Mouse (Mus musculus) T-helper 1 cell (primary cell): ENCODE measurements around the gene Ano2.

ENCODE experiments used
- in situ Hi-C: fragments of 300-600 bp; cut with MboI, MseI; formaldehyde crosslinking; loops from one replicate; pipeline ENCODE4 v1.15.1; 2025; ENCODE audit warnings: high pct_unique_total_duplicates

The Ano2 gene

DNA sequence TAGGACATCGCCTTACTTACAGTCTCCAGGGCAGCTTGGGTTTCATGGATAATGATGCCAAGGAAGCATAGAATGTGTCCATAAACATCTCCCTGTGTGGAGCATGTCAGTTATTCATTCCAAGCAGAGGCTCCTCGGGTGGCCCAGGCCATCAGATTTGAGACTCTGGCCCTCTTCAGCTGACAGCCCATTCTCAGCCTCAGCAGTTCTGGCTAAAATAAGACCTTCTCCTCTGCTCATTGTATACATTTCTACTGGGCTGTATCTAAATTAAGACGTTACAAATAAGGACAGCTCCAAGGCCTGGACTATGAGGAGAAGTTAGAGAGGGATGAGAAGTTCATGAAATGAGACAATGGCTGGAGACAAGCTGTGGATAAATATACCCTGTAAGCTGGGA is 204.1 kb downstream of the Ano2 start:
- in situ Hi-C loops = no loop called here

DNA sequence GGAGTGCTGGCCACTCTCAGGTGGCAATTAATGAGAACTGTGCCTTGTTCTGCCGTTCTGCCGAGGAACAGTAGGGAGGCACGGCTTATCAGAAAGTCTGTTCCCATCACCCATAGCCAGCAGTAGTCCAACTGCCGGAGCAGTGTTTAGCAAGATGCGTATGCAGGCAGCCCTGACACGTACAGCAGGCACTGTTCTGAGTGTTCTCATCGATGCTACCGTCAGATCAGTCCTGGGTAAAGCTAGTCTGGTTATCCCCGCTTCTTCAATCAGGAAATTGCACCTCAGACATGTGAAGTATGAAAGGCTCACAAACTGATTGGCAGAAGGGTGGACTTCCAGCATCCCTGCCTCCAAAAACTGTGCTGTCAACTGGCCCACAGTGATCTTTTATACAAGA is 224.2 kb downstream of the Ano2 start:
- in situ Hi-C loops = no loop called here

DNA sequence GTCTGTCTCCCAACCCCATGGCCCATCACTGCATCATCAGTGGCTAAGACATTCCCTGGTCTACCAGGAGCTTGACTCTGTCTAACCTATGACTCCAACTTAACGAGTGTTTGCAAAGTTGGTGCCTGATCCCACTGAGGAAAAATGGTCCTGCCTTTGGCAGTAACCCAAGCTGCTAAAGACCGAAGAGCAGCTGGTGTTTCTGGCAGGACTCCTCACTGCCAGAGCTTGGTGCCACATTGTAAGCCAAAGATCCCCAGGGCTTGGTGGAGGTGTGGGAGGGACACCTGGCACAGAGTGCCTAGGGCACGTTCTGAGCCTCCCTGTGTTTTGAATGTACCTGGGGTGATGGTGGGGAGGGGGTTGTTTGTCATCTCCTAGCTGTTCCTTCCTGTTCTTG is 232.5 kb downstream of the Ano2 start:
- in situ Hi-C loops = no loop called here

DNA sequence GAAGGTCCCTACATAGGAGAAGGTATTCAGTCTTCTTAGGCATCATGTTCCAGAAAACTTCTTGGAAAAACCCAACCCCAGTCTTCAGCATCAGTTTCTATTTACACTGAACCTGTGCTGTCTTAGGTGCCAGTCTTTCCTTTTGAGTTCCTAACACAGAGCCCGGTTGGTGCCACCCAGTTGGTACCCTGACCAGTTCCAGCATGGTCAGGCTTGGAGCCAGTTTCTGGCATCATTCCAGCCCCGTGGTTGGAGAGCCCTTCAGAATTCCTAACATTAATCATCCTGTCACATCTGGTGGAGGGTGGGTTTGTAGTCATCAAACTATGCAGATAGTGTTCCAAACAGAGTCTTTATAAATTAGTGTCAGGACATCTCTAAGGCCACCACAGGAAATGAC is 234.8 kb downstream of the Ano2 start:
- in situ Hi-C loops = no loop called here

DNA sequence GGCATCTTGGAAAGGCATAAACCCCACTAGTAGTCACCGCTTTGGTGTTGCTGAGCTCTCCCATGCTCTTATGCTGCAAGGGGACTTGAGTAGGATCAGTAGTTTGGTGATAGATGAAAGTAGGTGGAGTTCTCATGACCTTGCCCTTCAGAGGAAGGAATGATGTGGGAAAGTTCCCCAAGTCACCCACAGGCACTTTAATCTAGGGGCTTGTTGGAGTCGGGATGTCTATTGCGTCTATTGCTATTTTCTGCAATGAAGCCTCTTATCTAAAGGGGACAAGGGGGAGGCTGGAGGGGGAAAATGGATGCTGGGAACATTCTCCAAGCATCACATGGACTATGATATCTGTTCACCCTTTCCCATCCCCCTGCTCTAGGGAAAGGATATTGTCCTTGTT is 235.6 kb downstream of the Ano2 start:
- in situ Hi-C loops = no loop called here

DNA sequence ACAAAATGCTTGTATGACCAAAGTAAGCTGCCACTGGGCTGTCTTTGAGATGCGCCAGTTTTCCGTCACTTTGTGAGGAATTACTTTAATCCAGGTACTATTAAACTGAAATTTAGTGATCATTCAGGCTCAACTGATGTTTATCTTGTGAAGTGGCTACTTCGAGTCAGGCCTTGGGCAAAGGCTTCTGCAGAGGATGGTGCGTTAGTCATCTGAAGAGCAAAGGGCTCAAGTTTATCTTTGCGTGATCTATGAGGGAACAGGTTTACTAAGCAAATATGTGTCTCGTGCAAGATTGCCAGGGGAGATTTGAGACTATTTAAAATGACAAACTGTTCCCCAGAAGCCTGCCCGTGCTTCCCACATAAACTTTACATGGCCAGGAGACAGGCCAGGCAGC is 241.7 kb downstream of the Ano2 start:
- in situ Hi-C loops = no loop called here

DNA sequence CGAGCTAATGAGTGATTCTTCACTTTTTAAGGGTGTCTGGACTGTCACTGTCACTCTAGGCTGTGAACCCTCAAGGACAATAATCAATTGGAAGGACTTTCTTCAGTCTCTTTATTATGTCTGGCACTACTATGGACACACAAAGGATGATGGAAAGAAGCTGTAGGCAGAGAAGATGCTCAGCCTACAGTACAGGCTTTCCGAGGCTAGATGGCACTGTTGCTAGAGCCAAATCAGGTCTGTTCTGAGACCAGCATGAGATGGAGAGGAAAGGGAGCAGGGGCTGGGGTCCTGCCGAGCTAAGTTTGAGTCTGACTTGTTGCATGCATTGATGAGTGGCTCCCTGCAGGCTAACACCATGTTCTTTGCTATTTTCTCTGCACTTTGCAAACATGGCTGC is 264.7 kb downstream of the Ano2 start:
- in situ Hi-C loops = loop anchor here (10.0 kb wide), 1 partner anchor 1410 kb away; the partner anchor contains the start of gene C1s1

DNA sequence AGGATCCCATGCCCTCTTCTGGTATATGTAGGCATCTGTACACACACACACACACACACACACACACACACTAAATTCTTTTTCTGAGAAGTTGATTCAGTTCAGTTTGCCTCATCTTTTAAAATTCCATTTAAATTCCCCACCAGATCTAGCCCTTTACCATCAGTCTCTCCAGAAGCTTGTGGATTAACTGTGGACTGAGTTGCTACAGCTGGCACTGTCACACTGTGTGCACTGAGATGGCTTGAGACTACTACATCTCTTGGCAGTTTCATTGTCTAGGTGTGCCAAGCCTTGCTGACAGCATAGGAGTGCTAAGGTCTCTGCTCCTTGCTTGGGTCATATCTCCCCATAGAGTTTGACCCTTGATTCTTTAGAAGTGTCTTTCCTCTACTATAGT is 283.3 kb downstream of the Ano2 start:
- in situ Hi-C loops = no loop called here

DNA sequence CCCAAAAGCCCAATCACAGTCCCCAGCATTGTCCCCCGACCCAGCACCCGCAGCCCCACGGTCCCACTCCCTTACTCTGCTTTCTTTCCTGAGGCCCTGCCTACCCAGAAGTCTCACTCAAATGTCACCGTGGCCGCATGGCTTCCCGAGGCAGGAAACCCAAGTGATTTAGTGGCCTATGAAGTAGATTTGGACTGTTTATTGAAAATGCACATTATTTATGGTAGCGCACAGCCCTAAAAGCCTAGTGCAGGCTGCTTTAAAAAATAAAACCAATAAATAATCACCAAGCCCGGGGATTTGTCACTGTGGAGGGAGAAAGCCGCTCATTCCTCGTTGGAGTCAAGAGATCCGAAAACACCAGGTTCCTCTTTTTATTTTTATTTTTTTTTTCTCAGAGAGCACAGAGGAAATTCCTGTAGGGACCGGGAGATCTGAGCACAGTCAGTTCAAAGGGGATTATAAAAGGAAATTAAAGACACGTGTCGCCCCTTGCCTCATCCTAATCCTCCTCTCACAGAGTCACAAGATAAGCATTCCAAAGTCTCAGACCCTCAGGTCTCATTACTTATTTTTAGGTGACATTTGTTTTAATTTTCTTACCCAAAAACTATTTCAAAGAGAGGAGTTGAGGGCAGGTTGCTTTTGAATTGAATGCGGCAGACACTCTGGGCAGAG is 285.7 kb downstream of the Ano2 start:
- in situ Hi-C loops = no loop called here

DNA sequence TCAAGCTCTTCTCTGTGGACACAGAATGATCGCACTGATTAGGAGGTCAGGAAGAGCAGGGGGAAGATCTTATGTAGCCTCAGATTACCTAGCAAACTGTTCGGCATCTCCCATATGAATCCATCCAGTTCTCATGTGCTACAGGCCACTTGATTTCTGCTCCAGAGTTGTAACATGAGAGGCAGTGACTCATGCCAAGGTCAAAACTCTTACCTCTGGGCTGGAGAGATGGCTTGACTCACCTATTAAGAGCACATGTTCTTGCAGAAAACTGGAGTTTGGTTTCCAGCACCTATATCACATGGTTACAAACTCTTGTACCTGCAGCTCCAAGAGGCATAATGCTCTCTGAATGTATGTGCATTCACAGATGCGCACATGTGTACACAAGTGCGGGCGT is 289.4 kb downstream of the Ano2 start:
- in situ Hi-C loops = no loop called here

DNA sequence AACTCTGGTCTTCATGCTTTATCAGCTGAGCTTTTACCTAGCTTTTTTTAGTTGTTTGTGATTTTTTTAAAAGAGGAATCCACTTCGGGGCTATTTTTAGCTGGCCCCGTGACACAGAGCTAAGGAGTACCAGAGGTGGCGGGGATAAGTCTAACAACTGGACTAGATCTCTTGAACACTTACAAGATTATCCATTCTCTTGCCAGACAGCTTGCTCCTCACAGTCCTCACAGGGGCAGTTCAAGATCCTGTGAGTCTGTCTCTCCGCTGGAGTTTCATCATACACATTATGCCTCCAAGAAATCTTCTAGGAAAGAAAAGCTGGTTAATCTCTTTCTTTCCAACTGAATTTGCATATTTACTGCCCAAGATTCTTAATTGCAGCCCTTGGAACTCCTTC is 293.8 kb downstream of the Ano2 start:
- in situ Hi-C loops = no loop called here

DNA sequence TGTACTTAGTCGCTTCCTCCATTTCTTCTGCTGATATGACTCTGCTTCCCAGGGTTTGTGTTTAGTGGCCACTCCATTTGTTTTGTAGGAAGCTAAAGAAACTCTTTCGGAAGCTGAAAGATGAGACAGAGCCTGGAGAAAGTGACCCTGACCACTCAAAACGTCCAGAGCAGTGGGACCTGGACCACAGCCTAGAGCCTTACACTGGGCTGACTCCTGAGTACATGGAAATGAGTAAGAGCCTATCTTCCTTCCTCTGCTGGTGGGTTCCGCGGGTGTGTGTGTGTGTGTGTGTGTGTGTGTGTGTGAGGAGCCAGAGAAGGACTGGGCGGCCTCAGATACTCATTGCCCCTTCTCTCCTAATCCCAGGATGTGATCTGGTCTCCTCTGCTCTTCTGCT is 302.5 kb downstream of the Ano2 start:
- in situ Hi-C loops = no loop called here

DNA sequence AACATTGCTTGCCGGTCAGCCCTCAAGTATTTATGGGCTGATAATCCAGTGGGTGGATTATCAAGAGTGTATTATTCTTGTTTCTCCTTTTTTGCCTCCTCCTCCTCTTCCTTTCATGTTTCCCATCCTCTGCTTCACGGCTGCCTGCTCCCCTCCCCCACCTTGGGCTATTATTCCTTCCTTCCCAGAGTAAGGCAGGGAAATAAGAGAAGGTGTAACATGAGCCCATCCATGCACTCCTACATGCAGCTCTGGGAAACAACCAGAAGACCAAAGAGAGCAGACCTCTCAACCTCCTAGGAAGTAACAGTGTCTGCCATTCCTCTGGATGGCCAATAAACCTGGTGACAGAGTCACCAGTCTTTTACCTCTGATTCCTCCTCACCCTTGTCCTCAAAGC is 311.6 kb downstream of the Ano2 start:
- in situ Hi-C loops = no loop called here

DNA sequence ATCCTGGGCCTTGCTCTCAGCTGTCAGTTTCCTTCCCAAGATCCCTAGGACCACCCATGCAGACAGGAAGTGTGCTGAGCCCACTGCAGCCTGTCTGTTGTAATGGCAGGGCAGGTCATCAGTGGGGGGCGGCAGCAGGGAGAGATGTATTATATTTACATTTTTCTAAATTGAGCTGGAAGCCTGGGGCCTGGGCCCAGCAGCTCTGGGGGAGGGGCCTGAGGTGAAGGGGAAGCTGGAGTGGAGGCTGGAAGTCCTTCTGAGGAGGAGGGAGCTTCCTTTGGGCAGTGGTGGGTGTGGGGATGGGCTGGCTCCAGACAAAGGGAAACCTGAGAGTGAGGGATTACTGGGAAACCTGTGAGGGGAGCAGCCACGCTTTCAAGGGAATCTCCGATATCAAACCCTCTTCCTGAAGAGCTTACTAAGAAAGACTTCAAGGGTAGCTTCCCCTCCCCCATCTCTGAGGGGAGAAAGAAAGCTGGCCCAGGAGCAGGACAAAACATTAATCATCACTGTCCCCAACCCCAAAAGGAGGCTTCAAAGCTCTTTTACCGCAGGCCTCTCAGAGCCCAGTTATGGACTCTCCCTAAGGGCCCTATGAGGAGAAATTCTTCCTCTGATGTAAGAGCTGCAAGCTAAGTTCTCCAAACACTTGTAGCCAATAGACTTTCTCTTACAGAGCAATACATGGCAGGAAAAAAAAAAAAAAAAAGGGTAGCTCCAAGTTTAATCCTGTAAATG is 313.0 kb downstream of the Ano2 start:
- in situ Hi-C loops = no loop called here

DNA sequence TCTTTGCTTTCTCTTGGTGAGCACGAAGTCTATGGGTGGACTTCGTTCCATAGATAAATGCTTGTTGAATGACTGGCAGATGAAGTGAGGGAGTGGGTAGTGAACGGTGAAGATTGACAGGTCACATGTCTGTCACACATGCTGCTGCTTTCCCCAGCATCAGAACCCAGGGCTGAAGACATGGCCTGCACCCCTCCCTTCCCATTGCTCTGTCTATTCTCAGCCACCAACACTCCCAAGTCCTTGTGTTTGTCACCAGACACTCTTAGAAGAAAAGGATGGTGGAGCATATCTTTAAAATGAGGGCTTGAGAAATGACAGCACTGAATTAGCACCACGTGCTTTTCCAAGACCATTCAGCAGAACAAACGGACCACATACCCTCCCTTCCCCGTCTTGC is 316.4 kb downstream of the Ano2 start:
- in situ Hi-C loops = no loop called here

DNA sequence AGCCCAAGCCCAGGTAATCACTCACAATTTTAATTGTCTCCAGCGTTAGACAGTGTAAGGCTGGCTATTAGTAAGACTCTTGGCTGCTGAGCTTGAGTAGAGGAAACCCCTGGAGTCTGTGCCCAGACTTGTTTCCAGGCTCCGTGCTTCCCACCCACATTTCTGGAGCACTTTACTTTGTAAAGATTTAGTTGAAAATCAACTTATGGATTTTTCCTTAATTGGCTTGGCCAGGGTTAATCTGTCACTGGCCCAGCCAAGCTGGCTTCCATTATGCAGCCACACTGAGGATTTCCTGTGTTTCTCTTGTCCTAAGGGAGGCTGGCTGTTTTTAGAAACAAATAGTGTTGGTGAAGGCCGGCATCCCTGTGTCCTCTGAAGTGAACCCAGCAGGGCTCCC is 318.9 kb downstream of the Ano2 start:
- in situ Hi-C loops = no loop called here

DNA sequence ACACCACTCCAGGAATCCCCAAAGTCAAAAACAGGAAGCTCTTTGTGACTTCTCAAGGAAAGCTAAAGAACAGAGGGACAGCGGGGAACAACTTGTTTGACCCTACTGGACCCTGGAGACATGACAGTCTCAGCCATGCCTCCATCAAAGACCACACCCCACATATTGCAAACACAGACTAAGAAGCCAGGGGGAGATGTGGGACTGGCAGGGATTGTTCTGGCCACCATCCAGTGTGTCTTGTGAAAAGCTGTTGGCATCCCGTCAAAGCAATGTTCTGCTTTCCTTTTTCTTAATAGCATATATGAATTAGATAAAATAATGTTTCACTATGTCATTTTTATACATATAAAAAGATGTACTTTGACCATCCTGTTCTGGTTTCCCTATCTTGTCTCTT is 326.8 kb downstream of the Ano2 start:
- in situ Hi-C loops = loop anchor here (10.0 kb wide), 1 partner anchor 1588 kb away; no protein-coding TSS in a partner anchor

DNA sequence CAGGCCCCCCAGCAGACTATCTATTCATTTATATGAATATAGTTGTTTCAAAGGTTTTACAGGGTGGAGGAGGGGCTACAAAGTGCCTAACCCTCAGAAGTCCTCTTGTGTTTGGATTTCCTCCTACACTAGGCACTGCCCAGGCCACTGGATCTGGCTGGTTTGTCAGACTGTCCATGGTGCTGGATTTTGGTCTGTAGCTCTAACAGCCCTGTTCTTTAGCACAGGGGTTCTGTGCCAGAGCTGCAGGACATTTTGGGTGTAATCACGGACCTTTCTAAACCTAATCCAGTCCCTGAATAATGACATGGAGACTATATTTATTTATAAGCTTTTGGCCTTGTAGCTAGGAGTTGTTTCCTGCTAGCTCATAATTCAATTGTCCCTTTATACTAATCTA is 328.2 kb downstream of the Ano2 start:
- in situ Hi-C loops = loop anchor here (10.0 kb wide), 1 partner anchor 1586 kb away; no protein-coding TSS in a partner anchor

DNA sequence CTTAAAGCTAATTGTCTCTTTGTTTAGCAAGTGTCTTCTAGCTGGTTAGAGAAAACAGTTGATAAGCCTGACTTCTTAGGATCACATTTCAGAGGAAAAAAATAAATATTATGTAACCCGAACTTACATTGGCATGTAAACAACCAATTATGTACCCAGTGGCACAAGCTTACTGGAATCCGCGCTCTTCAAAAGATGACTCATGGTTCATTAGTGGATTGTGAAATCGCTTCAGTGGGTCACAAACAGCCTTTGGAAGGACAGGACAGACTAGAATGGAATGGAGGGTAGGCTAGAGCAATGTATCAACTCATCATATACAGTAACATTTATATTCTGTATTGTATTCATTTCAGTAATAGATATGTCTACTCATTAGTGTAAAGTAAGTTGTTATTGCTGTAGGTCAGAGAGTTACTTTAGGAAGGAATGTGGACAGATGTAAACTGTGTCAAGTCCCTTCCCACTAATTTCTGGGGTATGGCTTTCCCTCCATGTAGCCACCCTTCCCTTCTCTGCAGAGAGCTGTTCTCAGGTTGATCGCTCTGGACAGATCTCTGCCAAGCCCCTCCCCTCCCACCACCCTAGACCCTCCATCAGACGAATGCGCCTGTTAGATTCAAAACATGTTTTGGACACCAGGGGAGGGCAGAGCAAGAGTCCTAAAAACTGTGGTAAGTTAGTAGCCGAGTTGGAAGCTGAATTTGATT is 343.6 kb downstream of the Ano2 start:
- in situ Hi-C loops = no loop called here

DNA sequence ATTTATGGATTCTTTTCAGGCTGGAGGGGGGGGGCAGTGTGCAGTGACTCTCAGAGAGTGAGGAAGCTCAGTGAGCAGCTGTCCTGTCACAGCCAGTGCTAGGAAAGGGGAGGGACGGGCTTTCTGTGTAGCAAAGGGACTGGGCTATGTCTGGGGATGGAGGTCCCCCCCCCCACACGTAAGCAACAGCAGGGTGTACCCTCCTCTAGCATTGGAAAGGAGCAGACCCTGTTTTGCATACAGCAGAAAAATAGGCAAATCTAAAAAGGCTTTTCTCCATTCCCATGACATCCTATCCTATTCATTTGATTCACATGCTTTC is 344.1 kb downstream of the Ano2 start:
- in situ Hi-C loops = no loop called here

DNA sequence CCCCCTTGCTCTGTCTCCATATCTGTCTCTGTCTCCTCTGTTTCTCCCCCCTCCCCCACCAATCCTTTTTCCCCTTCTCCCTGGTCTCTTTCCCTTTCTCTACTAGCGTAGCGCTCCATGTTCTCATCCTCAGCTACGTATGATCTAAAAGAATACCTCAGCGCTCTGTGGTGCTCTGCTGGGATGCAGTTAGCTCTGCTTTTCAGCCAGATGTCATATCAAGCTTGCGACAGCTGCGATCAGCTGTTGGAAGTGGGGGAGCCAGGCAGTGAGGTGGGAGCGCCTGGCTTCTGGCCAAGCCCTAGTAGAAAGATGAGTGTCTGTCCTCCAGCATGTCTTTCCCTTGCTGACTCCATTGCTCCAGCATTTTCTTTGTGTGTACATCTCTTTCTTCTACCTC is 344.5 kb downstream of the Ano2 start:
- in situ Hi-C loops = no loop called here

DNA sequence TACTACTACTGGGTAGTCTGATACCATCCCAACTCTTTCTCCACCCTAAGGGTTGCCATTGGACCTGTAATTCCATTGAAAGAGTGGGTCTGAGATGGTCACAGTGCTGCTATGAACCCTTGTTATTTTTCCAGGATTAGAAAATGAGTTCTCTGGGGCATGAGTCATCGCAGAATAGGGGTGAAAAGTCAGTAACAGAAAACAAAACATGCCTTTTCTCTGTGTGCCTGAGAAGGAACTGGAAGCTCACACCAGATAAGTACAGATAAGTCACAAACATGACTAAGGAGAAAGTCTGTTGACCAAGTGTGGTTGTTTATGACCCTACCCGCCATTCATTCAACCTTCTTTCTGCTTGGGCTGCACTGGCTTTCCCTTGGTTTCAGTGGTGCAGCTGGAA is 345.4 kb downstream of the Ano2 start:
- in situ Hi-C loops = no loop called here

DNA sequence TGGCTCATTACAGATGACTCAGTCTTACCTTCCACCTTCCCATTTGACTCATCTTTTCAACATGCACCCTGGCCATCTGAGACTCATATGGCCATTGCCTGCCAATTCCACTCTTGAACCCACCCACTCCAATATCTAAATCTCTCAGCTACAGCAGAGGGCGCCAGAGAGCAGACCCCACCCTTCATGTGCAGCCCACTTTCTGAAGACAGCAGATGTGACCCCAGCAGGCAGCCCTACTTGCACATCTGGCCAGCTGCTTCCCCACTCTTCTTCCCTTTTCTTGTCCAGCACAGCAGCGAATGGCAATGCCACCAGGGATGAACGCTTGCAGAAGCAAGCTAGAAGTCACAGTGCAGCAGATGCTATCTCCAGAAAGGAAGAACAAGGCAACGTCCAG is 355.7 kb downstream of the Ano2 start:
- in situ Hi-C loops = no loop called here
